Mouse (Mus musculus) macrophage (primary cell): ENCODE results near the gene Zfp618. TPM values are rescaled to one million over a fixed set of nuclear protein-coding genes. Genes with fewer than 3 reads are reported as not detected.

Experiments used
- H3K27ac ChIP-seq: fragments of 350-480 bp; formaldehyde crosslinking; 2 replicates; pipeline ENCODE4 v1.9.0; 2021
- H3K36me3 ChIP-seq: fragments of 350-480 bp; formaldehyde crosslinking; 2 replicates; pipeline ENCODE4 v1.9.0; 2021; ENCODE audit errors: inconsistent target
- H3K4me3 ChIP-seq: fragments of 350-480 bp; formaldehyde crosslinking; 2 replicates; pipeline ENCODE4 v1.9.0; 2021; ENCODE audit errors: inconsistent target
- H3K79me2 ChIP-seq: fragments of 350-480 bp; formaldehyde crosslinking; 2 replicates; pipeline ENCODE4 v1.9.0; 2021; ENCODE audit errors: inconsistent target
- WGBS: methylation state at CpG from one replicate; pipeline ENCODE4 v1.1.7; 2026; ENCODE audit warnings: inconsistent platforms; ENCODE audit not compliant: missing documents; 5-methylcytosine and 5-hydroxymethylcytosine counted together
- polyA plus RNA-seq: library from polyadenylated mRNA; stranded (reverse); fragments of 250-400 nt; gene quantifications from 3 replicates; pipeline ENCODE4 v1.2.4, GENCODE M21; 2018; ENCODE audit warnings: inconsistent platforms

Zfp618 gene
- polyA plus RNA-seq, 1 experiment from 2014 or later, result not detected

DNA sequence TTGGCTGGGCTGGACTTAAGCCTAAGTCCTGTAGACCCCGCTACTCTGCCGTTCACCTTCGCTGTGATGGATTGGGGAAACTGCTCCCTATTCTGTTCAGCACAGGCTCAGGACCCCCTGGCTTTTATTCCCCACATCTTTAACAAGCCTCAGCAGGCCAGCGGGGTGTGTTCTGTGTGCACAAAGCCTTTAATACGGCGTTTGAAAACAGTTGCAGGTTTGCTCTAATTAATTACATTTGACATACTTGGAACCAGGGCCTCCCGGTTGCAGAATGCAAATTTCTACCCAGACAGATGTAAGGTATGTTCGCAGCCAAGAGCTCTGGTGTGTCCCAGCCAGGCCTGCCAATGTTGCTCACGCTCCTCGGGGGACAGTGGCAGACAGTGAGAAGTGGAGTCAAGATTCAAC is 13.1 kb downstream of the Zfp618 start:
- WGBS, result 94% methylated on average over 10 of the region's 10 CpGs
- Histone ChIP-seq H3K27ac (no peak overlapping the region), H3K36me3 (no peaks in the 10 kb centered on the region), H3K4me3 (no peak overlapping the region), H3K79me2 (no peaks in the 10 kb centered on the region)

DNA sequence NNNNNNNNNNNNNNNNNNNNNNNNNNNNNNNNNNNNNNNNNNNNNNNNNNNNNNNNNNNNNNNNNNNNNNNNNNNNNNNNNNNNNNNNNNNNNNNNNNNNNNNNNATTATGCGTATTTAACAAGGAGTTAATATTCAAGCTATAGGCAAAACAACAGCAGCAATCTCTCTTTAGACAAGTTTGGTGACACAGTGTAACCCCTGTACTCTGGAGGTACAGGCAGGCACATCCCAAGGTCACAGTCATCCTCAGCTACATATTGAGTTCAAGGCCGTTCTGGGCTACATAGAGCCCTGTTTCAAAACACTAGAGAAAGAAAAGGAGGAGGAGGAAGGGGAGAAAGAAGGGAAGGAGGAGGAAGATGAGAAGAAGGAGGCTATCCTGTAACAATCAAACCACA is 16.2 kb downstream of the Zfp618 start:
- 92% methylated on average over 2 of the region's 2 CpGs for WGBS
- Histone ChIP-seq H3K27ac (no peak overlapping the region), H3K36me3 (no peaks in the 10 kb centered on the region), H3K4me3 (no peak overlapping the region), H3K79me2 (no peaks in the 10 kb centered on the region)

DNA sequence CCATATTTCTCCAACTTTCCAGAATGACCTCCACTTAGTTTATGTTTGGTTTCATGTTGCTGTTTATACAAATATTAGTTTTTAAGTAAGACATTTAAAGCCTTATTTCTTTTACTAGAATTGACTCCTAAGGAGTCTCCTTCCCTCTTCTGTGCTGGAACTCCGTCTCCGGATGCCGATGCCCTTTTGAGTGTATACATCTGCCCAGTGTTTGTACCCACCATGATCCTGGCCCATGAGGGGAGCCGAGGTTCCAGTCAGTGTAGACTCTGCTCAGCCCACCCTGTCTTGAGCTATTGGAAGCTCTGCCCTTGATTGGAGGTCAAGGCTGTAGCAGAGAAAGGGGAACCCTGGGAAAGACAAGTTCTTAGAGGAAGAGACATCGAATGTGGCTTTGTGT is 18.2 kb downstream of the Zfp618 start:
- Histone ChIP-seq H3K79me2 (no peaks in the 10 kb centered on the region), H3K27ac (no peak overlapping the region), H3K36me3 (no peaks in the 10 kb centered on the region), H3K4me3 (no peak overlapping the region)
- WGBS, result 92% methylated on average over 5 of the region's 5 CpGs

DNA sequence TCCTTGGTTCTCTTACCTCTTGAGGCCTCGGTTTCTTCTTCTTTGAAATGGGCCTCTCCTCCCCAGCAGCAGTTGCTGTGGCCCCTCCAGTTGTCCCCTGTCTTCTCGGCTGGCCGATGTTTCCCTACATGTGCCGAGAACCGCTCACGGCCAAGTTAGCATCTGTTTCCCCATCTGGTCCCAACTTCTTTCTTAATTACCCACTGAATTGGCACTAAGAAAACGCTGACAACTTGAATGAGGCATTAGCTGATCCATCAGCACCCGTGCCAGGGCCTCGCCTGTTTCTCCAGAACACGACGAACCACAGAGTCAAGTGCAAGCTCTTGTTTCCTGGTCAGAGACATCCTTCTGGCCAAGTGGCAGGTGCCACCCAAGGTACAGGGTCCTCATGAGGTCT is 26.0 kb downstream of the Zfp618 start:
- no peaks in the 10 kb centered on the region for H3K36me3 ChIP-seq
- no peak overlapping the region for H3K27ac ChIP-seq
- 94% methylated on average over 11 of the region's 11 CpGs for WGBS
- H3K79me2 ChIP-seq, result no peaks in the 10 kb centered on the region
- H3K4me3 ChIP-seq, result no peak overlapping the region

DNA sequence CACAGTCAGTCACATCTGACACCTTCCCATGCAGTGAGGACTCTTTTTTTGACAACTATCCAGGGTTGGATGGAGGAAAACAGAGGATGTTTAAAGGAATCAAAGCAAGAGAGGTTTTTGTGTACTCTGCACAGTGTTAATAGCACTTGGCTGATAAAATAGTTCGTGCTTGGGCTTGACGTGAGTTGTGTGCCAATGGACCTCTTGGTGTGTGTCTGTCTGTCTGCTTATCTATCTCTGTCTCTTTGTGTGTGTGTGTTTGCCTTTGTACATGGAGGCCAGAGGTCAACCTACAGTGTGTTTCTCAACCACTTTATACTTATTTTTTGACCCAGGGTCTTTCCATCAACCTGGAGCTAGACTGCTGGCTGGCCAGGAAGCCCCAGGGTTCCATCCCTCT is 27.8 kb downstream of the Zfp618 start:
- no peaks in the 10 kb centered on the region for H3K79me2 ChIP-seq
- H3K27ac ChIP-seq, result no peak overlapping the region
- no peaks in the 10 kb centered on the region for H3K36me3 ChIP-seq
- no peak overlapping the region for H3K4me3 ChIP-seq
- 97% methylated on average over 2 of the region's 2 CpGs for WGBS

DNA sequence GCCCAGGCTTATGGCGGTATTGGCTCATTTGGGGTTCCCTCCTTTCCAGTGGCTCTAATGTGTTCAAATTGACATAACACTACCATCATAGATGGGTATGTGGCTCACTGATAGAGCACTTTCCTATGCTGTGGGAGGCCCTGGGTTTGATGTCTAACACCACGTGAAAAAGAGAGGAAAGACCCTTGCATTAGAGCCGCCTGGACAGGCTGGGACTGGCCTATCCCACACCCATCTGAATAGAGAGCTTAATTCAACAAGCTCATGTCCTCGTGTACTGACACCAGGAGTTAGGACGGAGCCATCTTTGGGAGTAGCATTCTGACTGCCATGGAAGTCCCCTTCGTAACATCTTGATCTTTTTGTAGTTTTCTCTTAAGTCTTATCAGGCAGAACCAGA is 32.2 kb downstream of the Zfp618 start:
- no peaks in the 10 kb centered on the region for H3K79me2 ChIP-seq
- no peak overlapping the region for H3K4me3 ChIP-seq
- H3K27ac ChIP-seq, result no peak overlapping the region
- no peaks in the 10 kb centered on the region for H3K36me3 ChIP-seq
- 93% methylated on average over 6 of the region's 6 CpGs for WGBS

DNA sequence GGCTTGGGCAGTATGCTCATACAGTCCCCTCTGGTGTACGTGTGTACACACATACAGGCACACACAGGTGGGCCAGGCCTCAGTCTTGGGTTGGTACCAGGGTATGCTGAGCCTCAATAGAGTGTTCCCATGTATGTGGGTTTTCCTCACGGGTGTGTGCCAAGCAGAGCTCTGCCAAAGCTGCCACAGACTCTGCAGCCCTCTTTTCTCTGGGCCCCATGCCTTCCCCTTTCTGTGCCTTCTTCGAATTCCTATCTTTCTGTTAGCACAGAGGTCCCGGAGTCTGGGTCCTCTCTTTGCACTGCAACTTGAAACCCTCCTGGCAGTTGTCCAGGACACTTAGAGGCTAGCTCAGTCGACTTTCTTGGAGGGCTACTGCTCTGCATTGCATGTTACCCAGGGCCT is 33.1 kb downstream of the Zfp618 start:
- H3K79me2 ChIP-seq, result no peaks in the 10 kb centered on the region
- H3K36me3 ChIP-seq, result no peaks in the 10 kb centered on the region
- no peak overlapping the region for H3K4me3 ChIP-seq
- WGBS, result 46% methylated on average over 5 of the region's 5 CpGs
- H3K27ac ChIP-seq, result no peak overlapping the region

DNA sequence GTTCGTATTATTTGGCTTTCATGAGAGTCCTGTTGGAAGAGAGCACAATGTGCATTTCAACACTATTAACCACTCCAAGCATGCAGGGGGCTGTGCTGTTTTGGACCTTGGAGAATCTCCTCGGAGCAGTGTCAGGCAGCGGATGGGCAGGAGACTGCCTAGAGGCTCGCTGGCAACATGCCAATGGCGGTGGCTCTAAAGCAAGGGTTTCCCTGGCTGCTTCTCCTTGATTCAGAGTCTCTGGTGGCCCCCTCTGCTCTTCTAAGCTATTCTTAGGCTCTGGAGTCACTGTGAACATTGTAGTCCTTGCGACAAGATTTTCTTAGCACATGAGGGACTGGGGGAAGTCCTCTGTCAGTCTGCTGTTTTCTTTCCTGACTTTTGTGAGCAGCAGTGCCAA is 33.5 kb downstream of the Zfp618 start:
- Histone ChIP-seq H3K4me3 (no peak overlapping the region), H3K27ac (no peak overlapping the region), H3K79me2 (no peaks in the 10 kb centered on the region), H3K36me3 (no peaks in the 10 kb centered on the region)
- WGBS, result 93% methylated on average over 6 of the region's 6 CpGs

DNA sequence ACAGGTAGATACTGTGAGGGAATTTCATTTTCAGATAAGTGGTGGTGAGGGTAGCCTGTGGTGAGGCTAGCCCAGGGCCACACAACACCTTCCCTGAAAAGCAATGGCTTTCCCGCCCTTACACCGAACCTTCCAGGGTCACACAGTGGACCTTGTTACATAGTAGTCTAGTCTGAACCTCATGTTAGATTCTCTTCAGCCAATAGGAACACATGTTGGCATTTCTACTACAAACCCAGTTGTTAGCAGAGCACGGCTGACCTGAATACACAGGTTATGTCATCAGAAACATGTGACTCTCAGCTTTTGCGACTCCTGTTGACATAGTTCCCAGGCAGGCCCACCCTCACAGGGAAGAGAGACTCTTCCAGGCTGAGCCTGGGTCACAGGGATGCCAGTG is 33.9 kb downstream of the Zfp618 start:
- H3K27ac ChIP-seq, result no peak overlapping the region
- WGBS, result 88% methylated on average over 4 of the region's 4 CpGs
- H3K79me2 ChIP-seq, result no peaks in the 10 kb centered on the region
- no peak overlapping the region for H3K4me3 ChIP-seq
- no peaks in the 10 kb centered on the region for H3K36me3 ChIP-seq

DNA sequence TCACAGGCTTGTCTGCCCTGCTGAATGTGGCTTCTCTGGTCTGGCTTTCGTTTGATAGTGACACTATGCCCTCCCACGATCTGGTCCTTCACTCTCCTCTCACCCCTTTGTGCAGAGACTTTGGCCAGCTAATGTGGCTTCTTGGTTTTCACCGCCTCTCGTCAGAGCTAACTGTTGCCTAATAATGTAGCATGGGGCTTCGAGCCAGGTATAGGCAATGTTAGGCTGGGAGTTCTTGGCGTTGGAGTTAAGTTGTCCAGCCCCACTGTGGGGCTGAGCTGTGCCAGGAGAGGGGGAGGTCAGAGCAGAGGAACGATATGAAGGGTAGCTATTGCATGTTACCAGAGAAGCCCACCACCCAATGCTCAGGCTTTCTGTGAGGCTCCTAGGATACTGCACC is 34.5 kb downstream of the Zfp618 start:
- Histone ChIP-seq H3K36me3 (no peaks in the 10 kb centered on the region), H3K79me2 (no peaks in the 10 kb centered on the region), H3K27ac (no peak overlapping the region), H3K4me3 (no peak overlapping the region)
- WGBS, result 92% methylated on average over 7 of the region's 7 CpGs

DNA sequence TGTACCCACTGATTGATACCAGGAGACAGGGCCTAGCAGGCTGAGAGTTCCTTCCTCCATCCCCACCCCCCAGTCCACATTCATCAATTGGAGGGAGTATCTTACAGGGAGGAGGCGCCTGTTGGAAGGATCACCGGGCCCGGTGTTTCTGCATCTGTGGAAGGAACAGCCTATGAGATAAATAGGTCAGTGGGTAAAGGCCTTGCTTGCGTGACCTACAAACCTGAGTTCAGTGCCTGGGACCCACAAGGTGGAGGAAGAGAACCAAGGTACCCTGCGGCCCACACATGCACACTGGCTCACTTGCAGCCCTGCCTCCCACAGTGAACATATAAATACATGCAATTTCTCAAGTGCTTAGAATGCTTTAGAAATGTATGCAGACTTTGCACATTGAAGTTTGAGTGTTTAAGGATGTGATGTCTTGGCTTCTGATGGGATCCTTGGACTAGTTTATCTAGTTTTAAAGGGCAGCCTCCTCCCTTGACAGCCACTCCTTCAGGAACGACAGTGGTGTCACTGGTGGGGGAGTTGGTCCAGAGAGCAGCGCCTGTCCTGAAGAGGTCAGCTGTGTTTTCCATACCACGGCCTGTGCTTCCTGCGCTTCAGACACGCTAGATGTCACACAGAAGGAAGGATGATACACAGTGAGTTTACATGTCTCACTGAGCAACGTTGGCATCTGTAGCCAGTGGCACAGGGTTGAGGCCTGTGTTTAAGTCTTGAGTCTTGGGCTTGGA is 35.1 kb downstream of the Zfp618 start:
- no peak overlapping the region for H3K27ac ChIP-seq
- no peaks in the 10 kb centered on the region for H3K36me3 ChIP-seq
- WGBS, result 93% methylated on average over 11 of the region's 11 CpGs
- no peaks in the 10 kb centered on the region for H3K79me2 ChIP-seq
- no peak overlapping the region for H3K4me3 ChIP-seq

DNA sequence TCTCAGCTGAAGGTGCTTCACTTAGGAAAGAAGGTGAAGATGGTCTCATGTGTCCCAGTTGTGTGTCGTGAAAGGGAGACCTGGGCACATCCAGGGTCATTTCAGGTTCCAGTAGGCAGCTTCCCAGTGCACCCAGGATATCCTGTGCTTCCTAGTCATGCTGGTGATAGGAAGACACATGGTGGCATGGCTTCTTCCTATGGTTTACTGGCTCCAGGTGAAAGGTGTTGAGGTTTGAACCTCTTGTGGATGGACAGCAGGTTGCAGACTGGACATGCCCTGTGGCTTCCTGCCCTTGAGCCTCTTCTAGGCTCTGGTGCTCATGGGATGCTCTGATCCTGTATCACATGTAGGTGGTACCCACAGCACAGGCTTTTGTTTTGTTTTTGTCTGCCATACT is 37.0 kb downstream of the Zfp618 start:
- H3K27ac ChIP-seq, result no peak overlapping the region
- H3K36me3 ChIP-seq, result no peaks in the 10 kb centered on the region
- H3K4me3 ChIP-seq, result no peak overlapping the region
- WGBS, result 100% methylated on average over 1 of the region's 1 CpGs
- no peaks in the 10 kb centered on the region for H3K79me2 ChIP-seq

DNA sequence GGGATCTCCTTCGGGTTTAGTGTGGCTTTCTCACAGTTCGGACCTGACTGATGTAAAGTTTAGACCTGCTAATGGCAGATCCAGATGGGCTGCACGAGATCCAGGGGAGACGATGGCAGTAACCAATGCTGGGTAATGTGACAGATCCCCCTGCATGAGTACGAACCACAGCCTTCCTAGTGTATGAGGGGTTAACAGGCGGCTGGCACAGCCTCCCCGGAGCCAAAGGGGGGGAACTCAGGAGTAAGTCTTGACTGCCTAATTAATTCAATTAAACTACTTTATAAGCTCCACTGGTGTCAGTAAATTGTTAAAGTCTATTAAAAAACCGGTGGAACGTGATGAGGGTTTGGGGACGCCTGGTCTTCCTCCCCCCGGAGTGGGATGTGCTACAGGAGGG is 39.1 kb downstream of the Zfp618 start:
- H3K27ac ChIP-seq, result no peak overlapping the region
- WGBS, result 94% methylated on average over 11 of the region's 11 CpGs
- no peaks in the 10 kb centered on the region for H3K79me2 ChIP-seq
- H3K36me3 ChIP-seq, result no peaks in the 10 kb centered on the region
- no peak overlapping the region for H3K4me3 ChIP-seq

DNA sequence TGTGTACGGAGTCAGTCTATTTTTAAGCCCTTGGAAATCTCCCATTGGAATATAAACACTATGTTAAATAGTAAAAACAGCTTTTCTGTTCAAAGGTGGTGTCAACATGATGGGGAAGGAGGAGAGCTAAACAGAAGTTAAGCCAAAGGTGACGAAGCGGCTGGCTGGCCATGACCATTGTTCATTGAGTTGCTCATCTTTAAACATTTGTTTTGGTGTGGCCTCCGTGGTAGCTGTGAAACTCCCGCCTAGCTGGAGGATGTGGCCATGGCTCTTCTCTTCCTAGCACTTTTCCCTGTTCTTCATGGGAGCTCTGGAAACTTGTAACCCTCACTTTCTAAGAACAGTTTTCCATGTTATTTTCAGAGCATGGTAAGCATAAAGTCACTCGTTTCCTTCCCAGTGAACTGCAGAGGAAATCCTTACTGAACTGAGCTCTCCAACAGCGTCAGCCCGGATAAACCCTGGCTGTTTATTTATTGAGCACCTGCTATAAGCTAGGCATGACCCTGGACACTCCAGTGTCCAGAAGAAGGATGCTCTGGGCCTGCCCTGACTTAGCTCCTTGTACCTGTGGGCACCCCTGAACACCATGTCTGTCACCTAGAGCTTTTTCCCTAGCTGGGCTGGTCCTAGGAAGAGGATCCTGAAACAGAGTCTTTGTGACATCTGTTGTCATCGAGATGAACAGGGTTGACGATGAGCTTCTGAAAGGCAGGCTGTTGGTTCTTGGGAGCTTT is 40.2 kb downstream of the Zfp618 start:
- Histone ChIP-seq H3K79me2 (no peaks in the 10 kb centered on the region), H3K36me3 (no peaks in the 10 kb centered on the region), H3K4me3 (no peak overlapping the region), H3K27ac (no peak overlapping the region)
- WGBS, result 92% methylated on average over 10 of the region's 10 CpGs

DNA sequence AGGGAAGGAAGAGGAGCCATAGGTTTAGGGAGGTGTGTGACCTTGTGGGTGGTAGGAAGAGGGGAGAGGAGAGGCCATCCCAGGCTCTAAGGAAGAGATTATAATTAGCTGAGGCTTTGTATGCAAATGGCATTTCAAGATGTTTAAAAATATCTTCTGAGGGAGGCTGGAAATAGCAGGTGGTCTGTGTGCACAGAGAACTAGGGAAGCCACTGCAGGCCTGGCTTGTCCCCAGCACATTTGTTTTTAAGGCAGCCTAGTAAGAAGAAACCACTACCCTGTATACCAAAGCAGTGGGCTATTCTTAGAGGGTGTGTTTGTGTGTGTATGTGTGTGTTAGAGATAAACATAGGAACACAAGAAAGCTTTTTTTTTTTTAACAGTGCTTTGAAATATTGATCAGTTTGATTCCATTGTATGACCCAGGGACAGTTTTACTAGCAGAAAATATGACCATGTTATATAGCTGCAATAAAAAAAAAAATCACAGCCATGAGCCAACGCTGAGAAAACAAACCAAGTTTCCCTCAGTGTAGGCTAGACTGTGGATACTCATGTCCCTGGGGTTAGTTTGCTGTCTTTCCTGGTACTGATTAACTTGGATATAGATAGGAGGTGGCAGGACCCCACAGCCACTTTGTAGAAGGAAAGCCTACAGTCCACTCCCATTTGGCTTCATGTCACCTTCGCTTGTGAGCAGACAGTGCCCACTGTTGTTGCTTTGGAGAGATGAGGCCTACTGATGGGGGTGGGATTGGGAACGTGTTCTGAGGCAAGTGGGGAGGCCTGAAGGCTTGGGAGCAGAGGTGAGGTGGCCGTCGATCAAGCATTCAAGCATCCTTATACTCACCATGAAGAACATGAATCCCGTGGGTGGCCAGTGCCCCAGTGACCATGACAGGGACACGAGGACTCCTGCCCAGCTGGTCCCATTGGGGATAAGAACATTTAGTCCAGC is 41.1 kb downstream of the Zfp618 start:
- no peaks in the 10 kb centered on the region for H3K79me2 ChIP-seq
- 88% methylated on average over 7 of the region's 7 CpGs for WGBS
- no peak overlapping the region for H3K4me3 ChIP-seq
- H3K36me3 ChIP-seq, result no peaks in the 10 kb centered on the region
- no peak overlapping the region for H3K27ac ChIP-seq
